Mouse (Mus musculus) erythroid progenitor cell, adult 5-6 weeks (primary cell): ENCODE results near the gene Mmp25. TPM values are rescaled to one million over a fixed set of nuclear protein-coding genes. Genes with fewer than 3 reads are reported as not detected.

Experiments
- ATAC-seq: replicated peaks from 2 replicates; pipeline ENCODE4 v1.8.0; 2016; ENCODE audit warnings: moderate number of reproducible peaks, mild to moderate bottlenecking, moderate TSS enrichment, inconsistent platforms; ENCODE audit not compliant: poor library complexity, low FRiP score, severe bottlenecking
- total RNA-seq, 2 experiments: library from RNA; stranded (forward) in 1 of 2; stranded (reverse) in 1 of 2; fragments of 150-400 nt in 1 of 2; fragments of 186-747, 209-891 nt in 1 of 2; gene quantifications; 2 replicates each; pipeline versions ENCODE4 v1.2.3 to v1.2.4; 2015 to 2017; ENCODE audit warnings: low replicate concordance in 2 of 2

The Mmp25 gene
- 4.6 and 7.9 TPM in 2 replicates for total RNA-seq (2015; ENCODE audit: low replicate concordance)
- 1.3 and 1.5 TPM in 2 replicates for total RNA-seq (2017; ENCODE audit: low replicate concordance)

GRCm38 (mm10) chr17:23644613-23645495 lies at the start of gene Mmp25:
Gene Mmp25 (minus strand): TSS chr17:23645277.
- ATAC-seq = no peak

GRCm38 (mm10) chr17:23694491-23694890 lies 49.4 kb upstream of the Mmp25 start:
- ATAC-seq = no peak

GRCm38 (mm10) chr17:23683856-23684672 lies 39.0 kb upstream of the Mmp25 start, which contains the start of gene Cldn9:
Gene Cldn9 (minus strand): TSS chr17:23684026.
- ATAC-seq = no peak

- ATAC-seq = no peak; the same call in 1 of the 2 replicates
These were observed 38.1 kb upstream of the Mmp25 start for GRCm38 (mm10) chr17:23683226-23683625.

- no peak for ATAC-seq
These were observed 37.5 kb upstream of the Mmp25 start for GRCm38 (mm10) chr17:23682530-23682929.

GRCm38 (mm10) chr17:23682092-23682491 lies 37.0 kb upstream of the Mmp25 start:
- ATAC-seq = no peak

GRCm38 (mm10) chr17:23681086-23681485 lies 36.0 kb upstream of the Mmp25 start:
- ATAC-seq = no peak

GRCm38 (mm10) chr17:23680336-23680735 lies 35.3 kb upstream of the Mmp25 start:
- no peak for ATAC-seq

GRCm38 (mm10) chr17:23679127-23679835 lies 34.2 kb upstream of the Mmp25 start, which contains the start of gene Cldn6:
Gene Cldn6 (plus strand): TSS chr17:23679249.
- no peak for ATAC-seq

GRCm38 (mm10) chr17:23677236-23677679 lies 32.2 kb upstream of the Mmp25 start, which contains the start of gene Tnfrsf12a:
Gene Tnfrsf12a (minus strand): TSS chr17:23677468.
- ATAC-seq = peak; percentile 61

GRCm38 (mm10) chr17:23676473-23677031 lies 31.5 kb upstream of the Mmp25 start:
- ATAC-seq = no peak

GRCm38 (mm10) chr17:23675564-23676281 lies 30.6 kb upstream of the Mmp25 start:
- no peak for ATAC-seq

GRCm38 (mm10) chr17:23675127-23675526 lies 30.1 kb upstream of the Mmp25 start:
- ATAC-seq = no peak

GRCm38 (mm10) chr17:23674271-23674952 lies 29.3 kb upstream of the Mmp25 start:
- ATAC-seq = no peak

GRCm38 (mm10) chr17:23673424-23674073 lies 28.5 kb upstream of the Mmp25 start, which contains the start of the genes Hcfc1r1 and Thoc6:
Gene Hcfc1r1 (plus strand): TSS chr17:23673596.
Gene Thoc6 (minus strand): TSS chr17:23673882.
- peak; percentile 90 for ATAC-seq

- ATAC-seq = no peak
These were observed 27.7 kb upstream of the Mmp25 start for GRCm38 (mm10) chr17:23672761-23673160.

- no peak for ATAC-seq
These were observed 26.4 kb upstream of the Mmp25 start for GRCm38 (mm10) chr17:23671519-23671918.
